Mouse (Mus musculus): ENCODE results near the gene Slc39a9. TPM values are rescaled to one million over a fixed set of nuclear protein-coding genes. Genes with fewer than 3 reads are reported as not detected.

Slc39a9 gene
- polyA plus RNA-seq, 1 experiment from 2014 or later = 26.1 TPM

DNA sequence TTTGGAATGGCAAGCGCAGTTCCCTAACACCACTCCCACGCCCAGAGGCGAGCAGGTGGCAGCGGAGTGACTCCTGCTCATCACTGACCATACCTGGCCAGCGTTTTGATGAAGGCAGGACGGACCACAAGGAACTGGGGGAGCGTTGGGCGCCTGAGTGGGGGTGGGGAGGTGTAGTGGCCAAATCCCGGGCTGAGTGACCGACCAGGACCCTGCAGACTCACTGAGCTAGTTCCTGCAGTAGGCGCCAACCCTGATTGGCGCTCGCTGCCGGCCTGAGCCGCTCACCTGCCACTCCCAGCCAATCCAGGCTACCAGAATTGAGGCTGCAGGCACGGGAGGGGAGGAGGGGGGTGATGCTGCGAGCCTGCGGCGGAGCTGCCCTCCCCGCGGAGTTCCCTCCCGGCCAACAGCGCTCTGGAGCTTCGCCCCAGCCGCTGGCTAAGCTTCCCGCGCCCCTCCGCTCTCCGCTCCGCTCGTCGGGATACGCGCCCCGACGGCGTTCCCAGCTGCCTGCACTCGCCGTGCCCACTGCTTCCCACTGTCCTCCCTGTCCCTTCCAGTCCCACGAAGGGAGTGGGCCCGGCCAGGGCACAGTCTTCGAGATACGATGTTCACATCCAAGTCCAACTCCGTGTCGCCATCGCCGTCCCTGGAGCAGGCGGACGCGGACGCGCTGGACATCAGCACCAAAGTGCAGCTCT lies 48.7 kb downstream of the Slc39a9 start, which contains the start of gene Plekhd1:
Gene Plekhd1, plus strand, starts transcription at position 323 of the 704 bp plus-strand sequence.
- Histone ChIP-seq H3K9me3 (no peaks in the 10 kb centered on the region), H3K4me2 (peak within 1 kb of the TSS; percentile 68), H3K27me3 (peaks cover 71% of the 10 kb centered on the region), H3K9ac (replicated peaks) (peak within 1 kb of the TSS; percentile 37), H3K27ac (no peak within 1 kb of the TSS), H3K4me3 (replicated peaks) (peak within 1 kb of the TSS; percentile 41), H3K4me1 (replicated peaks) (peaks cover 16% of the 10 kb centered on the region), H3K36me3 (no peaks in the 10 kb centered on the region)
- WGBS = under 1% methylated on average over 48 of the region's 52 CpGs
- ATAC-seq (ENCODE audit: insufficient number of reproducible peaks, insufficient read depth, low FRiP score, low TSS enrichment, low read depth) = peak; percentile 47; the same call in 1 of the 2 replicates

DNA sequence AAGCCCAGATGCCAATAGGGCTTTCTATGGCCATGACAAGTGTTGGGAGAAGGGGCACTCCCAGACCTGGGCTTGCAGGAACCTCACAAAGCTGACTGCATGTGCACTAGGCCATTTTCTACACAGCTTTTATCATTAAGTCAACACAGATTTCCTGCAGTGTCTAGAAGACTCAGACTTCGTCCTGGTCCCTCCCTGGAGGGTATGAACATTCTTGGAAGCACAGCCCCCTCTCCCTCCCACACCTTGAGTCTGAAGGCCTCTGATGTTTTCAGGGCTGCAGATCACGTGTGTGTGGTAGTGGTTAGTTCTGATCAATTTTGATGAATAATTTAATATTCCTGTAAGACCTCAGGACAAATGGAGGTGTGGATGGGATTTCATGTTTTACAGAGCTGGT lies 50.0 kb downstream of the Slc39a9 start:
- Histone ChIP-seq H3K9ac (replicated peaks) (no peak overlapping the region), H3K27ac (no peak overlapping the region), H3K4me2 (0 out of 2 replicates have a peak overlapping the region, but pooled peaks have one; percentile 68), H3K4me1 (replicated peaks) (peaks cover 16% of the 10 kb centered on the region), H3K27me3 (peaks cover 69% of the 10 kb centered on the region), H3K4me3 (replicated peaks) (no peak overlapping the region), H3K36me3 (no peaks in the 10 kb centered on the region), H3K9me3 (no peaks in the 10 kb centered on the region)
- 28% methylated on average over 2 of the region's 2 CpGs for WGBS
- no peak for ATAC-seq (ENCODE audit: insufficient number of reproducible peaks, insufficient read depth, low FRiP score, low TSS enrichment, low read depth)

DNA sequence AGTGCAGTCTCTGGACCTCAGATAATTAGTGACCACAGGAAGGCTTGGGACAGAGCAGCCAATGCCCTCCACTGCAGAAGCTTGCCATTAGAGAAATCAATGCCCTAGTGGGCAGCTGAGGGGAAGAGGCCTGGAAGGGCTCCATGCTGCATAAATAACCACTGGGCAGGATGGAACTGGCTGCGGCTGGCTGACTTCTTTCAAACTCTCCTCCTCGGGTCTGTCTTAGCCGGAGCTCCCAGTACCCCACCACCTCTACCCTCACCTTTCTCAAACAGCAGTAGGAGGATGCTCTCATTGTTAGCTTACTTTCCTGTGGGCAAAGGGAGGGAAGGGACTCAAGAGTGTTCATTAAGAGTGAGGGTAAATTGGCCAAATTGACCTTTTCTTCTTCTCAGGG lies 51.3 kb downstream of the Slc39a9 start:
- 63% methylated on average over 3 of the region's 3 CpGs for WGBS
- peaks cover 63% of the 10 kb centered on the region for H3K27me3 ChIP-seq
- no peak for ATAC-seq (ENCODE audit: insufficient number of reproducible peaks, insufficient read depth, low FRiP score, low TSS enrichment, low read depth)
- no peak overlapping the region for H3K4me2 ChIP-seq
- peaks cover 16% of the 10 kb centered on the region for H3K4me1 ChIP-seq (replicated peaks)
- no peak overlapping the region for H3K27ac ChIP-seq
- H3K9ac ChIP-seq (replicated peaks) = no peak overlapping the region
- H3K4me3 ChIP-seq (replicated peaks) = no peak overlapping the region
- no peaks in the 10 kb centered on the region for H3K9me3 ChIP-seq
- H3K36me3 ChIP-seq = no peaks in the 10 kb centered on the region

DNA sequence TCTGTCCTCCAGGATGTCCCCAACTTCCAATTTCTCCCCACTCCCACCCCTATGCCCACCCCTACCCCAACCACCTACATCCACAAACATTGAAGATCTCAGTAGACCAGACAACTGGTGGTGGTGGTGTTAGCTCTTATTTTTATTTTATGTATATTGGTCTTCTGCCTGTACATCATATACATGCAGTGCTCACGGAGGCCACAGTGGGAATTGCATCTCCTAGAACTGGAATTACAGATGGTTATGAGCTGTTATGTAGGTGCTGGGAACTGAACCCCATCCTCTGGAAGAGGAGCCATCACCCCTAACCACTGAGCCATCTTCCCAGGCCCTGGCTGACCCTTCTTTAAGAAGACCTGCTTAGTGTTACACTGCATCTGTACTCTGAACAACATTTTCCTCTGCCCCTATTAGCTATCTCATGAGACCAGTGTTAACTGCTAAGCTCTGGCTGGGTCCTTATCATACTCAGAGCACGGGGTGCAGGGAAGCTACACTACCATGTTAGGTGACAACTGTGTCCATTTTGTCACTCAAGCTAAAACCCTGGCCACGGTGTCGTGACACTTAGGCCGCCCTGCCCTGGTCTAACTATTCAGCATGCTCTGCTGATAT lies 55.0 kb downstream of the Slc39a9 start:
- Histone ChIP-seq H3K4me1 (replicated peaks) (no peaks in the 10 kb centered on the region; the same call in none of the 2 replicates), H3K36me3 (no peaks in the 10 kb centered on the region), H3K9ac (replicated peaks) (no peak overlapping the region), H3K9me3 (no peaks in the 10 kb centered on the region), H3K4me2 (no peak overlapping the region), H3K27me3 (peaks cover 27% of the 10 kb centered on the region), H3K27ac (no peak overlapping the region), H3K4me3 (replicated peaks) (no peak overlapping the region)
- no peak for ATAC-seq (ENCODE audit: insufficient number of reproducible peaks, insufficient read depth, low FRiP score, low TSS enrichment, low read depth)
- WGBS = 89% methylated on average over 5 of the region's 5 CpGs

DNA sequence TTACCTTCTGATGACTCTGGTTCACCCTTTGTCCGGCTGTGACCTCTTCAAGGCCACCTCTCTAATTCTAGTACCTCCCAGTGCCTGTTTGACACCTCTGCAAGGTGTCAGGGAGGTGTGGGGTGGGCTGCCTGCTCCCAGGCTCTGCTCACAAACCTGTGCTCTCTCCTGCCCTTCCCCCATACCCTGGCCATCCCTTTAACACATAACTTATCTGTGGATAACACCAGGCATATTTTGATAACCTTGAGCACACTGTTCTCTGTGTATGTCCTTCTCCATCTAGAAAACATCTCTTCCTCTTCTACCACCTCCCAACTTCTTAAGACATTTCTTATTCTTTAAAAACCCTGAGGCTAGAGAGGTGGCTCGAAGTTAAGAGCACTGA lies 55.5 kb downstream of the Slc39a9 start:
- 59% methylated on average over 2 of the region's 2 CpGs for WGBS
- Histone ChIP-seq H3K4me1 (replicated peaks) (no peaks in the 10 kb centered on the region; the same call in 1 of the 2 replicates), H3K9ac (replicated peaks) (no peak overlapping the region), H3K9me3 (no peaks in the 10 kb centered on the region), H3K4me3 (replicated peaks) (no peak overlapping the region), H3K36me3 (no peaks in the 10 kb centered on the region), H3K27ac (no peak overlapping the region), H3K27me3 (peaks cover 22% of the 10 kb centered on the region), H3K4me2 (no peak overlapping the region)
- ATAC-seq (ENCODE audit: insufficient number of reproducible peaks, insufficient read depth, low FRiP score, low TSS enrichment, low read depth) = no peak

DNA sequence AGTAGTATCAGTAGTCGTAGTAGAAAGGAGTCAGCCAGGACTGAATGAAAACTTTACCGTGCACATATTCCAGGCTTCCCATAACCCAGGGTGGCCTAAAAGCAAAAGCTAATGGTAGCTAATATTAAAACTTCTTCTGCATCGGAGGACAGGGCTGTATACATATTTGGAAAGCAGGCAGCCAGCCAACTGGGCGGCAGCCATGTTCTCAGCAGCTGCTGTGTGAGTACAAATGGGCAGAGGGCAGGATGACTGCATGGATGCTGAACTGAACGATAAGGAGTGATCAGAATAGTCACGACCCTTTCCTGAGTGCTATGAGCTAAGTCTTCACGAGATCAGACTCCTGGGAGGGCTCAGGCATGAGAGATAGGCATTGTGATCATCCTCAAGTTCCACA lies 57.6 kb downstream of the Slc39a9 start:
- Histone ChIP-seq H3K27ac (no peak overlapping the region), H3K4me2 (no peak overlapping the region), H3K9ac (replicated peaks) (no peak overlapping the region), H3K9me3 (no peaks in the 10 kb centered on the region), H3K4me1 (replicated peaks) (no peaks in the 10 kb centered on the region; the same call in 1 of the 2 replicates), H3K4me3 (replicated peaks) (no peak overlapping the region), H3K27me3 (peaks cover 6% of the 10 kb centered on the region; the same call in 1 of the 2 replicates), H3K36me3 (no peaks in the 10 kb centered on the region)
- 83% methylated on average over 7 of the region's 7 CpGs for WGBS
- ATAC-seq (ENCODE audit: insufficient number of reproducible peaks, insufficient read depth, low FRiP score, low TSS enrichment, low read depth) = no peak

DNA sequence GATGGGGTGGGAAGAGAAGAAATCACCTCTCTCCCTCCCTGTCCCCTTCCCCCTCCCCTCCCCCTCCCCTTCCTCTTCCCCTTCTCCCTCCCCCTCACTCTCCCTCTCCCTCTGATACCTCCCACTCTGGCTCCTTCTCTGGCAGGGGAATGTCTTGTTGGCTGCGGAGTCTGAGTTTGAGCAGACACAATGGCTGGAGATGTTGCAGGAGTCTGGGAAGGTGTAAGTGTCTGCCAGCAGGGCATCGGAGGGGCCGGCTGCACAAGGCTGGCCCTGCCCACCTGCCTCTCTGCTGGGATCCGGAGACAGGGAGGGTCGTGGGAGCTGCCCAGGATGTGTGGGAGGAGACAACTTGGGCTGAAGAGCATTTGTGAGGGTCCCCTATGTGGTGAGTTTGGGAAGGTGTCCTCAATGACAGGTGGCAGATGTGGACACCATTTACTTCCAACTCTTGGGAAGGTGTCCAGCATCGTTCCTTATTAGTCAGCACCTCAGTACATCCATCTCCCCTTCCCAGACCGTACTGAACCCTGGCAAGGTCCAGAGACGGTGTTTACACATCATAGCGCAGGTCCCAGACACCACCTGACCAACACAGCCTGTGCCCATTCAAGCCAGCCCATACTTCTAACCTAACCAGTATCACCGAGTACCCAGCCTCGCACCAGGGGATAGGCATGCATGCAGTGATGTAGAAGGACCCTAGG lies 62.7 kb downstream of the Slc39a9 start:
- no peaks in the 10 kb centered on the region for H3K36me3 ChIP-seq
- H3K4me1 ChIP-seq (replicated peaks) = no peaks in the 10 kb centered on the region; the same call in 1 of the 2 replicates
- no peak overlapping the region for H3K9ac ChIP-seq (replicated peaks)
- WGBS = 50% methylated on average over 11 of the region's 11 CpGs
- no peaks in the 10 kb centered on the region for H3K27me3 ChIP-seq
- H3K9me3 ChIP-seq = no peaks in the 10 kb centered on the region
- no peak overlapping the region for H3K4me2 ChIP-seq
- H3K4me3 ChIP-seq (replicated peaks) = no peak overlapping the region
- ATAC-seq (ENCODE audit: insufficient number of reproducible peaks, insufficient read depth, low FRiP score, low TSS enrichment, low read depth) = no peak
- H3K27ac ChIP-seq = no peak overlapping the region

DNA sequence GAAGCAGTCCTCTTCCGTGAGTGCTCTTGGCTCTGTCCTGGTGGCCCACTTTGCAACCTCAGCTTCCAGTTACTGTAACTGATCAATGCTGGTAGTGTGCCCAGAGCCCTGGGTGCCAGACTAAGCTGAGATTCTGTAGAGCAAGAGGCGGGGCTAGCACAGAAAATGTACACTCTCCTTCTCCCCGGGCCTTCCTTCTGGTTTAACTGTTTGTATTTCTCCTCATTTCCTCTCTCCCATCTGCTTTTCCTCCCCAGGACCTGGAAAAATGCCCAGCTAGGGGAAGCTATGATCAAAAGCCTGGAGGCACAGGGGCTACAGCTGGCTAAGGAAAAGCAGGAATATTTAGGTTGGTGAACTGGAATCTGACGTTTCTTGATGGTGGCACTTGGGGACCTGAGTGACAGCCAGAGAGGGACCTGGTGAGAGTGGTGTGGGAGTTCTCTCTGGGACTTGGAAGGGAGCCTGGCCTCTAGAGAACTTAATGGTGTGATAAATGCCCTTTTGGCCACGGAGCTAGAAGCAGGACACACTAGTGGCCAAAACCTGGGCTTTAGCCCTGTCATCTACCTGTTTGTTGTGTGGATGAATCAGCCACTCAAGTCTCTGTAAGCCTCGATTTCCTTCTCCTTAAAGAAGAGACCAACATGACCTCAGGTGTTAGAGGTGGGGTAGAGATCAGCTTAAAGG lies 63.4 kb downstream of the Slc39a9 start:
- Histone ChIP-seq H3K27ac (no peak overlapping the region), H3K9me3 (no peaks in the 10 kb centered on the region), H3K4me1 (replicated peaks) (no peaks in the 10 kb centered on the region; the same call in 1 of the 2 replicates), H3K4me2 (no peak overlapping the region), H3K27me3 (no peaks in the 10 kb centered on the region), H3K4me3 (replicated peaks) (no peak overlapping the region), H3K9ac (replicated peaks) (no peak overlapping the region), H3K36me3 (no peaks in the 10 kb centered on the region)
- WGBS = 52% methylated on average over 6 of the region's 6 CpGs
- no peak for ATAC-seq (ENCODE audit: insufficient number of reproducible peaks, insufficient read depth, low FRiP score, low TSS enrichment, low read depth)

DNA sequence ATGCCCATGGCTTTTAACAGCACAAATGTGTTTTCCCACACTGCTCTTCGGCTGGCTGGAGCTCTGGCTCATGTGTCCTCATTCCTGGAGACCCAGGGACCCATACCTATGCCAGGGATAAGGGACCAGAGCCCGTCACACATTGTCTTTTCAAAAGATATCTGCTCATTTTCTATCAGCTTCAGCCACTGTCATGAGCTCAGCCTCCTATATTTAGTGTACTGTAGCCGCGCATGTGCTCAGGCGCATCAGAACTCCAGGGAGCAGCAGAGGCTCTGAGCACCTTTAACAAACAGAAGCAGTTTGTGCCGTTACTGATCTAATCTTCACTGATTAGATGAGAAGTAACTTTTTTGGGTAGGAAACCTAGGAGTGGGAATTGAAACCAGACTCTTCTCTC lies 72.2 kb downstream of the Slc39a9 start:
- WGBS = 75% methylated on average over 6 of the region's 6 CpGs
- Histone ChIP-seq H3K36me3 (no peaks in the 10 kb centered on the region), H3K4me3 (replicated peaks) (no peak overlapping the region), H3K27me3 (0 out of 2 replicates have a peak, but pooled peaks cover 2% of the 10 kb centered on the region), H3K27ac (no peak overlapping the region), H3K4me2 (no peak overlapping the region), H3K4me1 (replicated peaks) (no peaks in the 10 kb centered on the region), H3K9ac (replicated peaks) (no peak overlapping the region), H3K9me3 (no peaks in the 10 kb centered on the region)
- no peak for ATAC-seq (ENCODE audit: insufficient number of reproducible peaks, insufficient read depth, low FRiP score, low TSS enrichment, low read depth)

DNA sequence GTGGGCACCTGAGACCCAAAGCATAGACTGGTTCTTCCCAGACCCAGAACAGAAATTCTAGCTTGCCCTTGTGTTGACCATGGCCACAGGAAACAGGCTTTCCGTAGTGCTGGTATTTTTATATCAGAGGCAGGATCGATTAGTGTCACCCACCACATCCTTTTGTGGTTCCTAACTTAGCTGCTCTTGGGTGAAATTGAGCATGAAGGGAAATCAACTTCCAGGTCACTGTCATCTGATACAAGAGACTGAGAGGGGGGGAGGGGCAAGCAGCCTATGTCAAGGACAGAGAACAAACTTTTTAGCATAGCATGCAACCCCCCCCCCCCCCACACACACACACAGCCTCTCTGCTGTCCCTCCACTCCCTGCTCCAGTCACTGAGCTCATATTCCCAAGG lies 75.5 kb downstream of the Slc39a9 start:
- no peak for ATAC-seq (ENCODE audit: insufficient number of reproducible peaks, insufficient read depth, low FRiP score, low TSS enrichment, low read depth)
- H3K4me1 ChIP-seq (replicated peaks) = no peaks in the 10 kb centered on the region

DNA sequence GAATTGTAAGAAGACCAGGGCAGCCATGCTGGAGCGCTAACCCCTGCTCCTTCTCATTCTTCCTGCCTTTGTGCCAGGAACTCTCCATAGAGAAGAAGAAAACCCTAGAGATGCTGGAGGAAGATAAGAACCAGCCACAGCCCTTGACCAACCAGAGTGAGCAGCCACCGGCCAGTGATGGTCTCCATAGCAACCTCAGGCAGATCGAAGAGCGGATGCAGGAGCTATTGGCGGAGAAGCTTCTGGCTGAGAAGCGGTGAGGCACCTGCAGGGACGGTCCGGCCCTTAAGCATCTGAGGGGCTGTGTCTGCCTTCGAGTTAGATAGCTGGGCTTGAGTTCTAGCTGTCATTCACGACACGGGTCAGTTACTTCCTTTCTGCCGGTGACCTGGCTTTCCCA lies 76.8 kb downstream of the Slc39a9 start:
- ATAC-seq (ENCODE audit: insufficient number of reproducible peaks, insufficient read depth, low FRiP score, low TSS enrichment, low read depth) = no peak
- Histone ChIP-seq H3K9me3 (no peaks in the 10 kb centered on the region), H3K27ac (no peak overlapping the region), H3K9ac (replicated peaks) (no peak overlapping the region), H3K4me1 (replicated peaks) (no peaks in the 10 kb centered on the region), H3K27me3 (0 out of 2 replicates have a peak, but pooled peaks cover 2% of the 10 kb centered on the region), H3K4me2 (no peak overlapping the region), H3K4me3 (replicated peaks) (no peak overlapping the region), H3K36me3 (no peaks in the 10 kb centered on the region)
- WGBS = 88% methylated on average over 12 of the region's 12 CpGs

More for the DNA sequence above, 75.5 kb downstream of the Slc39a9 start:
- Histone ChIP-seq H3K36me3 (no peaks in the 10 kb centered on the region), H3K9ac (replicated peaks) (no peak overlapping the region), H3K27ac (no peak overlapping the region), H3K4me2 (no peak overlapping the region), H3K9me3 (no peaks in the 10 kb centered on the region), H3K4me3 (replicated peaks) (no peak overlapping the region), H3K27me3 (0 out of 2 replicates have a peak, but pooled peaks cover 2% of the 10 kb centered on the region)
- WGBS = 91% methylated on average over 2 of the region's 2 CpGs

Data from limb, embryonic 12.5 days (tissue).